Mouse (Mus musculus) kidney, embryonic 14.5 days (tissue): ENCODE measurements around the gene Tmem274. TPM values are rescaled to one million over a fixed set of nuclear protein-coding genes. Genes with fewer than 3 reads are reported as not detected.

Experiments
- ATAC-seq: fragments of 200-750 bp; cut with Nextera tagmentation; 2 replicates; pipeline ENCODE4 v1.8.0; 2017; ENCODE audit warnings: moderate number of reproducible peaks, mild to moderate bottlenecking, moderate TSS enrichment, moderate library complexity; ENCODE audit not compliant: low FRiP score, low TSS enrichment
- H3K27ac ChIP-seq: fragments of 300-500 bp; sonication (generic); 2 replicates; pipeline ENCODE4 v1.5.1; 2014; ENCODE audit warnings: low read depth, mild to moderate bottlenecking, low read length, moderate library complexity, mixed read lengths
- H3K27me3 ChIP-seq: fragments of 300-500 bp; sonication (generic); 2 replicates; pipeline ENCODE4 v1.6.1; 2014; ENCODE audit warnings: mild to moderate bottlenecking, low read length; ENCODE audit not compliant: control insufficient read depth, insufficient read depth
- H3K36me3 ChIP-seq: fragments of 300-500 bp; sonication (generic); 2 replicates; pipeline ENCODE4 v1.6.1; 2014; ENCODE audit warnings: low read length, mixed read lengths; ENCODE audit not compliant: control insufficient read depth, insufficient read depth
- H3K4me1 ChIP-seq: fragments of 300-500 bp; sonication (generic); 2 replicates; pipeline ENCODE4 v1.6.1; 2014; ENCODE audit warnings: low read length, mixed read lengths; ENCODE audit not compliant: control insufficient read depth, insufficient read depth
- H3K4me2 ChIP-seq: fragments of 300-500 bp; sonication (generic); replicated peaks from 2 replicates; pipeline ENCODE4 v1.6.1; 2014; ENCODE audit warnings: low read depth, mild to moderate bottlenecking, low read length
- H3K4me3 ChIP-seq: fragments of 300-500 bp; sonication (generic); 2 replicates; pipeline ENCODE4 v1.5.1; 2014; ENCODE audit warnings: mild to moderate bottlenecking, low read length
- H3K9ac ChIP-seq: fragments of 300-500 bp; sonication (generic); 2 replicates; pipeline ENCODE4 v1.6.1; 2014; ENCODE audit warnings: low read depth, mild to moderate bottlenecking, low read length, moderate library complexity
- H3K9me3 ChIP-seq: fragments of 300-500 bp; sonication (generic); 2 replicates; pipeline ENCODE4 v1.6.1; 2016; ENCODE audit warnings: low read length; ENCODE audit not compliant: control insufficient read depth
- WGBS: fragments of 180-500 bp; shearing (Covaris S2); extraction: QIAGEN DNeasy Blood & Tissue Kit; methylation state at CpG from one replicate; pipeline ENCODE4 v1.1.7; 2014; 5-methylcytosine and 5-hydroxymethylcytosine counted together
- polyA plus RNA-seq: library from polyadenylated mRNA; unstranded; fragments of >200 nt; fragmentation: Nextera tagmentation; extraction: Ambion mirVana; gene quantifications from 2 replicates; pipeline ENCODE4 v1.2.1, GENCODE M21; 2014

Tmem274 gene
- polyA plus RNA-seq, 1 experiment from 2014 or later: 0.38 TPM

DNA sequence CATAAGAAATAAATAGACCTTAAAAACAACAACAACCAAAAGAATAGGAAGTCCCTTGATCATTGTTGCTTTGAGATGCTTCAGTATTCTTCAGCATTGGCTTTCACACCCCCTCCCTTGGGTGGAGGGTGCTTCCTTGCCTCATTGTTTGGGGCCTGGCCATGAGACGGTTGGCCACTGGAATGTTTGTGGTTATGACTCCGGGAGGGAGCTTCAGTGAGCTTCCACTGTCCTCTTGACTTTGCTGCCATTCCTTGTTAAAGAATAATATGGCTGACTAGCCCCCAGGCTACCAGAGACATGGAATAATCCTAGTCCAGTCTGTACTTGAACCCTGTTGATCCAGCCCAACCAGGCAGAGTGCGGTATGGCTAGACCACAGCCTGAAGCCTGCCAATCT lies 29.7 kb downstream of the Tmem274 start:
- no peaks in the 10 kb centered on the region for H3K27me3 ChIP-seq
- H3K9ac ChIP-seq: no peak overlapping the region
- no peaks in the 10 kb centered on the region for H3K9me3 ChIP-seq
- H3K4me2 ChIP-seq: no peak overlapping the region
- H3K36me3 ChIP-seq: no peaks in the 10 kb centered on the region; the same call in 1 of the 2 replicates
- H3K4me3 ChIP-seq: no peak overlapping the region
- H3K4me1 ChIP-seq: no peaks in the 10 kb centered on the region
- 78% methylated on average over 3 of the region's 3 CpGs for WGBS
- no peak for ATAC-seq
- H3K27ac ChIP-seq: no peak overlapping the region

DNA sequence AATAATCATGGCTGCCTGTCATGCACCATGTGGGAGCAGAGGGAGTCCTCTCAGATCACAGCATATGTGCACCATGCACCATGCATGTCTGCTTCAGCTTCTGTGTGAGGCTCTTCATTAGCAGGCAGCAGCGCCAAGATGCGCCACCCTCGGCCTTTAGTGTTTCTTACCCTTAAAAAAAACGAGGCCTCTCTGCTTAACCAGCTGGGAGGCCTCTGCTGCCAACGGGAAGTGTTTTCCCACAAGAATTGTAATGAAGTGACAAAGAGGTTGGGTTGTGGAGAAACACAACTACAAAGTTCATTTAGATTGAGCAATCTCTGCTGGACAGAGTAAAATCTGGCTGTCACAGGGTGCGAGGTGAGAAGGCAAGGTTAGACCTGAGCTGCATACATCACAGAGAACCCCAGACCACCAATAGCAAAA lies 34.1 kb downstream of the Tmem274 start:
- Histone ChIP-seq H3K9ac (no peak overlapping the region), H3K27me3 (no peaks in the 10 kb centered on the region), H3K4me1 (no peaks in the 10 kb centered on the region), H3K4me2 (no peak overlapping the region), H3K36me3 (no peaks in the 10 kb centered on the region), H3K4me3 (no peak overlapping the region), H3K9me3 (no peaks in the 10 kb centered on the region), H3K27ac (no peak overlapping the region)
- no peak for ATAC-seq
- WGBS: 49% methylated on average over 6 of the region's 6 CpGs

DNA sequence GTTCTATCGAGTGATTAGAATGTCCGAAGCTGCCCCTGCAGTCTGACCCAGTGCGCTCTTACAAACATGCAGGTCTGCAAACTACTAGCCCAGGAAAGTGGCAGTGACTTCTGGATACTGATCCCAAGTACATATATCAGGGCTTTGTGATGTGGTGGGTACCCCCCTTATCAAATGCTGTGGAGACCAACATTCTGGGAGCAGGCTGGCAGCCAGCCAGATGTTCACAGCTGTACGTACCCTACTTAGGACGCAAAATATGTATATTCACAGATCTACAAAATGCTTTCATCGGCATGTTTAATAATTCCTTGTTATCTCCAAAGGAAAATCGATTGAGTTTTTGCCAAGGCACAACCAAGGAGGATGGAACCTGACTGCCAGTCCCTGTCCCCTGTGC lies 34.9 kb downstream of the Tmem274 start:
- Histone ChIP-seq H3K27me3 (no peaks in the 10 kb centered on the region), H3K36me3 (no peaks in the 10 kb centered on the region), H3K4me3 (no peak overlapping the region), H3K9me3 (no peaks in the 10 kb centered on the region), H3K4me2 (no peak overlapping the region), H3K4me1 (no peaks in the 10 kb centered on the region), H3K9ac (no peak overlapping the region), H3K27ac (no peak overlapping the region)
- ATAC-seq: no peak
- WGBS: 86% methylated on average over 7 of the region's 7 CpGs

DNA sequence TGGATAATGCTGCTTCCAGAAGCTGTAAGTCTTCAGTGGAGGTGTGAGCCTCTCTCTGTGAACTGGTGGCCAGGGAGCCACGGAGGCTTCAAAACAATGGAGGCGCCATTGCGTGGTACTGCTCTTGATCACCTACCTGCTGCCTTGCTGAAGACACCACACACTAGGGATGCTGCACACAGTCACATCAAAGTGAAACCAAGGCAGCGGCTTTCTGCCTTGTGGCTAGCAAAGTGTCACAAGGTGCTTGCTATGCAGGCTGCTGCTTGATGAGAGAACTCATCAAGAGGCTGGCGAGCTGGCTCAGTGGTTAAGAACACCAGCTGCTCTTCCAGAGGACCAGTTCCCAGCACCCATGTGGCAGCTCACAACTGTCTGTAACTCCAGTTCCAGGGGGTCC lies 38.5 kb downstream of the Tmem274 start:
- Histone ChIP-seq H3K9ac (no peak overlapping the region), H3K4me1 (peaks cover 9% of the 10 kb centered on the region), H3K4me2 (no peak overlapping the region), H3K9me3 (no peaks in the 10 kb centered on the region), H3K27me3 (no peaks in the 10 kb centered on the region), H3K27ac (no peak overlapping the region), H3K36me3 (no peaks in the 10 kb centered on the region), H3K4me3 (no peak overlapping the region)
- no peak for ATAC-seq
- WGBS: 86% methylated on average over 5 of the region's 5 CpGs

DNA sequence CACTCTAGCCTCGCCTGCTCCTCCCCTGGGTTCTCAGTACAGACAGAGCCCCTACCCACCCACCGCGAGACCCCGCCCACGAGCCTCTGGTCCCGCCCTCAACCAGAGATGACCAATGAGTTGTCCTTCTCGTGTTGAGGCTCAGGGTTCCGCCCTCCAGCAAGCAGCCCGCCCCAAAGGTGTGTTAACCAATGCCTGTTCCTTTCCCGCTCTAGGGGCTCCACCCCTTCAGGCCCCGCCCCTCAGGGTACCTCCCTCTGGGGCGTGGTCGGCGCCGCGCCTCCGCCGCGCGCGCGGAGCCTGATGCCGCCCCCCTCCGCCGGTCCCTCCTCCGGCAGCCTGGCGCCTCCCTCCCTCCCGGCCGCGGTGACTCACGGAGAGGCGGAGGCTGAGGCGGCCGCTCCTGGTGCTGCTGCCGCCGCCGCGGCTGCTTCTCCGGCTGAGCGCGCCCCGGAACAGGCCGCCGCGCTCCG lies 40.7 kb downstream of the Tmem274 start, which contains the start of gene Ctnnbip1:
Gene Ctnnbip1 (plus strand): TSS at position 369 of the 473 bp plus-strand sequence.
- Histone ChIP-seq H3K27me3 (no peaks in the 10 kb centered on the region), H3K36me3 (no peaks in the 10 kb centered on the region), H3K4me2 (peak within 1 kb of the TSS; percentile 90), H3K9ac (peak within 1 kb of the TSS; percentile 89), H3K4me3 (peak within 1 kb of the TSS; percentile 78), H3K9me3 (no peaks in the 10 kb centered on the region), H3K4me1 (peaks cover 13% of the 10 kb centered on the region), H3K27ac (peak within 1 kb of the TSS; percentile 10; the same call in 1 of the 2 replicates)
- peak; percentile 99 for ATAC-seq
- 1% methylated on average over 45 of the region's 46 CpGs for whole genome bisulfite sequencing

DNA sequence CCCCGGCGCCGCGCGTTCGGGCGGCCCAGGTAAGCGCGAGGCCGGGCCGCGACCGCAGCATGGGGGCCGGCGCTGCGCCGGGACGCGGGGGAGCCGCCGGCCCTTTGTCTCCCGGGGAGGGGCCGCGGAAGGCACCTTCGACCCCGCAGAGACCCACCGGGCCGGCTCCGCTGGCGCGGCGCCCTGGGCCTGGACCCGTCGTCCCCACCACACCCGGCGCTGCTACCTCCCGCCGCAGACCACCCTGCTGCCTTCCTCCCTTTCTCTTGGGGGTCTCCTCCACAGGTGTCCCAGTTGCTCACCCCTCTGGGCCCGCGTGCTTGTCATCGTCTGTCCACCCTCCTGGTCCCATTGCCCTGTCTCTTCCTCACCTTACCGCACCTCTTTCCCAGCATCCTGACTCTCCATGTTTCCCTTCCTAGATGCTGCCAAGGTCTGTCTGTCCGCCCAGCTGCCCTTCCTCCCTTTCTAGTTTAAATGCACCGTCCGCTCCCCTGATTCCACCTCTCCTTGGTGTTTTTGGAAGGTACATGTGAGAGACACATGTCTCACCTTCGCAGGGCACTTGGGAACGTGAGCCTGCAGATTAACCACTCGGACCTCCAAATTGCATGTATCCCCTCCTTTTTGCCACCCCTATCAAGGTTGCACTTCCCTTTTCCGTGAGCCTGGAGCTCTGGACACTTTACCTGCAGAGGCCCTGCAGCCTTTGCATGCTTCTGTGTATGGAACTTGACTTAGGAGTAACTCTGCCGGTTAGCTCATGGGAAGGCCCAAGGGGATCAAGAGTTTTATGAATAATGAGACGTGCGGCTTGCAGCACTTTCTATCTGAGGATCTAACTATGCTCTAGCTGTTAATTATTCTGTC lies 41.4 kb downstream of the Tmem274 start:
- ATAC-seq: no peak
- Histone ChIP-seq H3K4me3 (peak overlapping the region; percentile 78), H3K27me3 (no peaks in the 10 kb centered on the region), H3K4me2 (peak overlapping the region; percentile 90), H3K27ac (no peak overlapping the region; the same call in 1 of the 2 replicates), H3K9ac (peak overlapping the region; percentile 89), H3K9me3 (no peaks in the 10 kb centered on the region), H3K36me3 (no peaks in the 10 kb centered on the region), H3K4me1 (peaks cover 13% of the 10 kb centered on the region)
- 3% methylated on average over 50 of the region's 52 CpGs for WGBS

DNA sequence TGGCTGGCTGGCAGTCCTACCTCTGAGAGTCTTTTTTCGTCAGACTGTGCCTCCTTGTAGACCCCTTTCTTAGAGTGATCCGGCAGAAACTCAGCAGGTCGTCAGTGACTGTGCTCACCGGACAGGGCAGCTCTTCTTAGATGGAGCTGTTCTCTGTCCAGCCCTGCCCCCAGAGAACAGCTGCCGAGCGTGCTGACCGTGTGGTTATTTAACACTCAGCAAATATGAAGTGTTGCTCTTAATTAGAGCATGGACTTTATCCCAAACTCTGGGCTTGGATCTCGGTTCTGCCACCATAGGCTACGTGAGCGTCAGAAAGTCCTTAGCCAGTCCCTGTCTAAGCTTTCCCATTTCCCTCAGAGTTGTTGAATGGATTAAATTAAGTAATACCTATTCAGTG lies 44.1 kb downstream of the Tmem274 start:
- no peak overlapping the region for H3K4me3 ChIP-seq
- ATAC-seq: no peak
- H3K36me3 ChIP-seq: no peaks in the 10 kb centered on the region; the same call in 1 of the 2 replicates
- no peak overlapping the region for H3K27ac ChIP-seq
- peaks cover 27% of the 10 kb centered on the region for H3K4me1 ChIP-seq
- no peaks in the 10 kb centered on the region for H3K9me3 ChIP-seq
- WGBS: 62% methylated on average over 10 of the region's 10 CpGs
- H3K4me2 ChIP-seq: no peak overlapping the region
- H3K9ac ChIP-seq: no peak overlapping the region
- H3K27me3 ChIP-seq: no peaks in the 10 kb centered on the region

DNA sequence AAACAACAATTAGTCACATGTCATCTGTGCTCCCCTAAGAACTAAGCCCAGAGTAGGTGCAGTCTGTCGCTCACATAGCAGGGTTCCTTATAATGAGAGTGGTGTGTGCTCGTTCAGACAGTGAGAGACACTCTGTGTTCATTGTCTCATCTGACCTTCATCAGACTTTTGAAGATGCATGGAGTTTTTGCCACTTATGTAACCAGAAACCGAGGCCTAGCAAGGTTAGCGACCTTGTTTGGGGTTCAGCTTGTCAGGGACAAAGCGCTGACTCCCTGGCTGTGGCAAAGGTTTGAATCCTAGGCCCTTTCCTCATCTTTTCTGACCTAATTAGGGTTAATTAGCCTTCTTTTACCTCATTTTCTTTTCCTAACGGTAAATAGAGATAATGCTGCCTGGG lies 46.8 kb downstream of the Tmem274 start:
- Histone ChIP-seq H3K36me3 (no peaks in the 10 kb centered on the region; the same call in 1 of the 2 replicates), H3K4me3 (no peak overlapping the region), H3K27ac (no peak overlapping the region), H3K27me3 (no peaks in the 10 kb centered on the region), H3K9me3 (no peaks in the 10 kb centered on the region), H3K4me2 (no peak overlapping the region), H3K4me1 (peaks cover 42% of the 10 kb centered on the region), H3K9ac (no peak overlapping the region)
- WGBS: 83% methylated on average over 6 of the region's 6 CpGs
- no peak for ATAC-seq

DNA sequence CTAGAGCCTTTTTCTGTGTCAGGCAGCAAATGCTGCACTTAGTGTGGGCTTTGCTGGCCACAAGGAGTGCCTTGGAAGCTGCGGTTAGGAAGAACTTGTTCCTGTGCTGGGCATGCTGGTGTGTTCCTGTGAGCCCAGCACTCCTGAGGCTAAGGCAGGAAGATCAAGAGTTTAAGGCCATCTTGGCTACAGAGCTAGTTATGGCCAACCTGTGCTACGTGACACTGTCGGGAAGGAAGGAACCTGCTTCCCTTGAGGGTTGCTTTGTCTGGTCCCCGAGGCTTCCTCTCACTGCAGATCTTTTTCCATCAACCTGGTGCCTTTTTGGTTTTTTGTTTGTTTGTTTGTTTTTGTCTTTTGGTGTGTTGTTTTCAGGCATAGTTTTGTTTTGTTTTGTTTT lies 48.0 kb downstream of the Tmem274 start:
- peaks cover 44% of the 10 kb centered on the region for H3K4me1 ChIP-seq
- H3K27ac ChIP-seq: no peak overlapping the region
- WGBS: 79% methylated on average over 4 of the region's 4 CpGs
- no peaks in the 10 kb centered on the region for H3K27me3 ChIP-seq
- no peak overlapping the region for H3K4me2 ChIP-seq
- H3K36me3 ChIP-seq: no peaks in the 10 kb centered on the region; the same call in 1 of the 2 replicates
- no peak overlapping the region for H3K4me3 ChIP-seq
- no peaks in the 10 kb centered on the region for H3K9me3 ChIP-seq
- no peak overlapping the region for H3K9ac ChIP-seq
- ATAC-seq: no peak
